Mouse (Mus musculus) heart, adult 2 months (tissue): ENCODE data around the gene Neto2. TPM values are rescaled to one million over a fixed set of nuclear protein-coding genes. Genes with fewer than 3 reads are reported as not detected.

ENCODE experiments used
- DNase-seq, 2 experiments: peaks; one replicate each; pipeline ENCODE4 v3.0.0; 2021
- H3K27ac ChIP-seq: fragments of 200-600 bp; 2 replicates; pipeline ENCODE4 v1.8.1; 2022
- H3K27me3 ChIP-seq: fragments of 200-500 bp; 2 replicates; pipeline ENCODE4 v1.6.1; 2012; ENCODE audit warnings: mild to moderate bottlenecking, low read length, inconsistent platforms, mixed read lengths; ENCODE audit not compliant: control insufficient read depth, insufficient read depth
- H3K36me3 ChIP-seq: fragments of 200-500 bp; 2 replicates; pipeline ENCODE4 v1.6.1; 2012; ENCODE audit warnings: low read length, inconsistent platforms; ENCODE audit not compliant: control insufficient read depth, insufficient read depth
- H3K4me1 ChIP-seq: fragments of 200-500 bp; 2 replicates; pipeline ENCODE4 v1.6.1; 2011; ENCODE audit warnings: low read length; ENCODE audit not compliant: control insufficient read depth, insufficient read depth
- H3K4me3 ChIP-seq: fragments of 200-600 bp; 2 replicates; pipeline ENCODE4 v1.8.1; 2022
- H3K79me2 ChIP-seq: fragments of 200-500 bp; replicated peaks from 2 replicates; pipeline ENCODE4 v1.6.1; 2012; ENCODE audit warnings: mild to moderate bottlenecking, inconsistent platforms, low read length, moderate library complexity, mixed read lengths; ENCODE audit not compliant: control insufficient read depth, insufficient read depth
- H3K9ac ChIP-seq: fragments of 200-500 bp; 2 replicates; pipeline ENCODE4 v1.6.1; 2012; ENCODE audit warnings: low read depth, mild to moderate bottlenecking, control low read depth, inconsistent platforms, low read length, mixed read lengths
- CTCF ChIP-seq: fragments of 200-600 bp; IDR thresholded peaks from 2 replicates; pipeline ENCODE4 v1.8.1; 2022; ENCODE audit warnings: antibody characterized with exemption, mild to moderate bottlenecking, moderate library complexity
- EP300 ChIP-seq: fragments of 200-500 bp; IDR thresholded peaks from 2 replicates; pipeline ENCODE4 v1.6.1; 2011; ENCODE audit warnings: low read depth, low read length, control low read depth; ENCODE audit not compliant: insufficient read depth
- POLR2A ChIP-seq: fragments of 200-500 bp; IDR thresholded peaks from 2 replicates; pipeline ENCODE4 v1.6.1; 2011; ENCODE audit warnings: mild to moderate bottlenecking, low read depth, low read length, control low read depth; ENCODE audit not compliant: insufficient read depth
- WGBS: fragments of 180-500 bp; shearing (Covaris S2); methylation state at CpG from one replicate; pipeline ENCODE4 v1.1.7; 2018; 5-methylcytosine and 5-hydroxymethylcytosine counted together
- intact Hi-C: fragments of 180-260 bp; cut with DNase I; formaldehyde crosslinking; loops from one replicate; pipeline ENCODE4 v1.15.1; 2025
- microRNA-seq, 2 experiments: library from miRNA; unstranded; fragments of <30 nt; microRNA quantifications; one replicate each; pipeline ENCODE4 v1.2.0; 2021
- polyA plus RNA-seq: library from polyadenylated mRNA; depleted of rRNA; stranded (reverse); fragments of >200 nt; gene quantifications from 2 replicates; pipeline ENCODE4 v1.2.3, GENCODE M21; 2012; rRNA removed
- total RNA-seq, 2 experiments: library from RNA; stranded (reverse); gene quantifications; 2 replicates each; pipeline ENCODE4 v1.2.3; 2021

Neto2 gene
- total and polyA plus RNA-seq, 3 experiments, result 0.31 to 1.1 (median 1.1) TPM

DNA sequence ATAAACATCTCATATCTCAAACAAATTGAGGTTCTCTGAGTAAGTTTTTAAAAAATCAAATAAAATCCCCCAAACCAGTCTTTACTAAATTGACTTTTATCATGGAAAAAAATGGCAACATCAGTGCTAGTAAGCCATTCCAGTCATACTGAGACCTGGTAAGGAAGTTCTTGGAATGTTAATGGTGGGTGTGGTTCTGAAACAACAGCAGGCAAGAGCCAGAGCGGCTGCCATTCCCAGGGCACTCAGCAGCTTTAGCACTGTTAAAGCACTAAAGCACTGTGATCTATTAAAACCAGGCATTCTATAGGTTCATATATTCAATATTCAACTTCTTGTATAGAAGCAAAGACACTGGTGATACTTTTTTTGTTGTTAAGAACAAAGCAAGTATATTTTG is 110.5 kb downstream of the Neto2 start:
- Histone ChIP-seq H3K36me3 (peaks cover 4% of the 10 kb centered on the region), H3K9ac (no peak overlapping the region), H3K4me1 (no peaks in the 10 kb centered on the region; the same call in 1 of the 2 replicates), H3K27ac (peak overlapping the region; percentile 18), H3K27me3 (no peaks in the 10 kb centered on the region), H3K4me3 (no peak overlapping the region), H3K79me2 (no peaks in the 10 kb centered on the region)
- WGBS, result 64% methylated on average over 1 of the region's 1 CpGs
- DNase-seq, result no peak
- intact Hi-C loops, result loop anchor here (5.0 kb wide), 1 partner anchor 33 kb away; the partner anchor contains the start of gene Dnaja2
- TF ChIP-seq EP300 (no peak), POLR2A (no peak), CTCF (no peak)

DNA sequence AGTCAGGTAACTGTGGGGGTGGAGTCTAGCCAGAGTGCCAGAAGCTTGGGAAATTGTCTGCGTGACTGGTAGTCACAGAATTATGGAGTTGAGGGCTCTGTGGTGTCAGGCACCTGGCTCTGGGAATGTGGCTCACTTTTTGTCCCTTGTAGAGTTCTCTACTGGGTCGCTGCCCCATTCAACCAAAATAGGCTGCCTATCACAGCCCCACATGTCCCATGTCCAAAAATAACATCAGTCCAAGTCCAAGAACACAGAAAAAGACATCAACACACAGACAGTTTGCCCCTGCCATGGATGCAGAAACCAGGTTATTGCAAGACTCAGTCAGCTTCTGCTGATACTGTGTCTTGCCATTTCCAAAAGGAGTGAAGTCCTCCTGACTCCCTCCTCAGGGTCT is 112.1 kb downstream of the Neto2 start:
- Histone ChIP-seq H3K36me3 (peaks cover 4% of the 10 kb centered on the region), H3K27ac (peak overlapping the region; percentile 81), H3K27me3 (no peaks in the 10 kb centered on the region), H3K4me1 (no peaks in the 10 kb centered on the region; the same call in 1 of the 2 replicates), H3K9ac (peak overlapping the region; percentile 94), H3K79me2 (no peaks in the 10 kb centered on the region), H3K4me3 (no peak overlapping the region)
- peak; percentile 26 to 31 for DNase-seq
- intact Hi-C loops, result no loop called here
- WGBS, result 54% methylated on average over 2 of the region's 2 CpGs
- TF ChIP-seq EP300 (no peak), CTCF (no peak), POLR2A (peak; percentile 71)

Small RNAs within 50 kb of the gene (microRNA-seq; reads per million reads assigned to microRNA genes)
- gene Mir8109, result 0 reads per million in 2 experiments

Other genes starting within 250 kb of the Neto2 start
- gene Gpt2, start 208.3 kb downstream of the Neto2 start, total RNA-seq, result 10 to 100 TPM; 32.4 to 35.2 TPM
- gene Gpt2, start 208.3 kb downstream of the Neto2 start, polyA plus RNA-seq, result 19.7 and 30.0 TPM in 2 replicates
- gene Dnaja2, start 145.6 kb downstream of the Neto2 start, total RNA-seq, result 100 to 1,000 TPM; 250 to 278 TPM
- gene Dnaja2, start 145.6 kb downstream of the Neto2 start, polyA plus RNA-seq, result 30.2 and 51.2 TPM in 2 replicates
- 10 to 100 TPM; 45.9 to 46.9 TPM for gene Itfg1, start 140.0 kb upstream of the Neto2 start, total RNA-seq
- gene Itfg1, start 140.0 kb upstream of the Neto2 start, polyA plus RNA-seq, result 13.9 and 24.5 TPM in 2 replicates
- 10 to 100 TPM; 48.0 to 61.3 TPM for gene Phkb, start 140.0 kb upstream of the Neto2 start, total RNA-seq
- 12.7 and 24.0 TPM in 2 replicates for gene Phkb, start 140.0 kb upstream of the Neto2 start, polyA plus RNA-seq